Comparison of ENCODE assay signal across 10 mouse cellular contexts in the genomic region with DNA sequence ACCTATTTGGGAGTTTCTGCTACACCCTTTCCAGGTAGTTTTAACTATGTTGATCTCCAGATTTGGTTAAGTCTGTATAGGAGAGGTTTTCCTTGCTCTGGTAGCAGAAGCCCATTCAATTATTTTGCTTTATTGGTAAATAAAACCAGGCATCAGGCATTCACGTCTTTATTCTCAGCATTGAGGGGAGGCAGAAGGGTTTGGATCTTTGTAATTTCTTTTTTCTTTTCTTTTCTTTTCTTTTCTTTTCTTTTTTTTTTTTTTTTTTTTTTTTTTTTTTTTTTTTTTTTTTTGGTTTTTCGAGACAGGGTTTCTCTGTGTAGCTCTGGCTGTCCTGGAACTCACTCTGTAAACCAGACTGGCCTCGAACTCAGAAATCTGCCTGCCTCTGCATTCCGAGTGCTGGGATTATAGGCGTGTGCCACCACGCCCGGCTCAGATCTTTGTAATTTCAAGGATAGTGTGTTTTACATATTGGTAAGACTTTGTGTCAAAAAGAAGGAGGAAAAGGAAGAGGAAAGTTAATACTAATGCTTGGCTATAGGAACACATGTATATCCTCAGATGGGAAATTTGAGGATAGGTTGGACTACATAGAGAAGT. TPM values are rescaled to one million over a fixed set of nuclear protein-coding genes. Genes with fewer than 3 reads are reported as not detected.
DNase-seq lines count a peak whose midpoint lies in the region; ATAC-seq and TF ChIP-seq lines count a peak whose summit lies in the region.
"Not testable (repeated sequence)": the region's sequence is repeated elsewhere in the genome, so short reads cannot be mapped to it uniquely, and the experiment has no call there.
"Had no signal": no experiment of that assay in that cellular context is flagged by ENCODE, and none has a peak within 500 bp of the region (broad histone marks: within the 10 kb centered on the region; RNA-seq: fewer than 3 reads in every experiment).

No protein-coding gene starts in this region.

- not testable (repeated sequence) for TF ChIP-seq RAD21 in CH12.LX (IDR thresholded peaks at IDR 0.05; ENCODE audit: low read depth, low read length)

- H3K4me1 ChIP-seq in CH12.LX (ENCODE audit: control insufficient read depth in 1 of 2, insufficient read depth in 2 of 2): peaks cover 9 to 36% of the 10 kb centered on the region in 2 experiments
- H3K4me1 ChIP-seq in ES-E14 (ENCODE audit: control insufficient read depth in 2 of 2, insufficient read depth in 2 of 2, low read length in 2 of 2, poor library complexity in 1 of 2); embryonic facial prominence, embryonic 13.5 days; embryonic facial prominence, embryonic 15.5 days; limb, embryonic 12.5 days (replicated peaks); limb, embryonic 13.5 days; midbrain, embryonic 11.5 days (ENCODE audit: control insufficient read depth, insufficient read depth, low read length): not testable (repeated sequence)

- TF ChIP-seq POLR2A in CH12.LX (IDR thresholded peaks at IDR 0.05; ENCODE audit: low read depth, low read length): not testable (repeated sequence)

- in situ Hi-C loops in CH12.LX (cut with MboI; ENCODE audit: low pct_ligation_motif_present, low pct_unique_long_range_greater_than_20kb, low sequenced_read_pairs): not testable (repeated sequence)
- in situ Hi-C loops in ES-E14 (cut with MboI; ENCODE audit: low sequenced_read_pairs in 2 of 2, unreplicated experiment in 2 of 2): loop anchor here in 1 of 2 experiments (25.0 kb wide), 1 partner anchor 1093 kb away; the partner anchor contains the start of gene Hsf2

- H3K79me2 ChIP-seq in CH12.LX (replicated peaks; ENCODE audit: control insufficient read depth, extremely low read depth, insufficient read depth, poor library complexity, severe bottlenecking): not testable (repeated sequence)

- H3K27me3 ChIP-seq in CH12.LX (replicated peaks); embryonic facial prominence, embryonic 13.5 days; embryonic facial prominence, embryonic 15.5 days; limb, embryonic 12.5 days; limb, embryonic 13.5 days; midbrain, embryonic 11.5 days (ENCODE audit: control insufficient read depth, insufficient read depth, low read length): not testable (repeated sequence)

- 90% methylated on average over 7 of the region's 7 CpGs for WGBS in embryonic facial prominence, embryonic 13.5 days
- WGBS in embryonic facial prominence, embryonic 15.5 days: 88% methylated on average over 7 of the region's 7 CpGs
- WGBS in limb, embryonic 12.5 days: 83% methylated on average over 7 of the region's 7 CpGs
- WGBS in limb, embryonic 13.5 days: 86% methylated on average over 7 of the region's 7 CpGs
- WGBS in midbrain, embryonic 11.5 days: 95% methylated on average over 7 of the region's 7 CpGs

- peak overlapping the region; percentile 39; the same call in 1 of the 2 replicates for H3K9ac ChIP-seq in CH12.LX (ENCODE audit: insufficient read depth, low read depth)
- H3K9ac ChIP-seq in ES-E14 (ENCODE audit: insufficient read depth, low read depth, low read length, poor library complexity, severe bottlenecking); embryonic facial prominence, embryonic 13.5 days; embryonic facial prominence, embryonic 15.5 days; limb, embryonic 12.5 days (replicated peaks); limb, embryonic 13.5 days; midbrain, embryonic 11.5 days (ENCODE audit: low read length): not testable (repeated sequence)

- peak overlapping the region; percentile 67 for H3K4me2 ChIP-seq in CH12.LX (ENCODE audit: insufficient read depth, low read depth, poor library complexity, severe bottlenecking)
- H3K4me2 ChIP-seq in embryonic facial prominence, embryonic 13.5 days; embryonic facial prominence, embryonic 15.5 days (replicated peaks); limb, embryonic 12.5 days; limb, embryonic 13.5 days (replicated peaks); midbrain, embryonic 11.5 days: not testable (repeated sequence)

- peak overlapping the region; percentile 7; the same call in 1 of the 2 replicates for H3K27ac ChIP-seq in CH12.LX (ENCODE audit: insufficient read depth, low read depth)
- not testable (repeated sequence) for H3K27ac ChIP-seq in ES-E14 (ENCODE audit: insufficient read depth, low read depth, low read length, poor library complexity, severe bottlenecking); midbrain, embryonic 11.5 days (ENCODE audit: low read depth, low read length)
- 0 out of 2 replicates have a peak overlapping the region, but pooled peaks have one; percentile 69 for H3K27ac ChIP-seq in embryonic facial prominence, embryonic 13.5 days
- H3K27ac ChIP-seq in embryonic facial prominence, embryonic 15.5 days (replicated peaks): 0 out of 2 replicates have a peak overlapping the region, but pooled peaks have one; percentile 55
- peak overlapping the region; percentile 64; the same call in 1 of the 2 replicates for H3K27ac ChIP-seq in limb, embryonic 12.5 days
- peak overlapping the region; percentile 48; the same call in 1 of the 2 replicates for H3K27ac ChIP-seq in limb, embryonic 13.5 days

- not testable (repeated sequence) for ATAC-seq in embryonic facial prominence, embryonic 13.5 days (ENCODE audit: insufficient number of reproducible peaks, insufficient read depth, low FRiP score, low TSS enrichment, low read depth); embryonic facial prominence, embryonic 15.5 days (ENCODE audit: insufficient number of reproducible peaks, low FRiP score, low TSS enrichment, low read depth); limb, embryonic 13.5 days (ENCODE audit: low FRiP score, low read depth); midbrain, embryonic 11.5 days (ENCODE audit: low FRiP score)
- ATAC-seq in limb, embryonic 12.5 days (ENCODE audit: insufficient number of reproducible peaks, insufficient read depth, low FRiP score, low TSS enrichment, low read depth): peak; percentile 71; the same call in 1 of the 2 replicates

- H3K4me3 ChIP-seq in CH12.LX (replicated peaks in 1 of 3; ENCODE audit: low read depth in 2 of 3, low read length in 2 of 3, poor library complexity in 1 of 3): peak overlapping the region in 1 of 3 experiments; percentile 24
- not testable (repeated sequence) for H3K4me3 ChIP-seq in ES-E14 (ENCODE audit: insufficient read depth in 1 of 2, low read depth in 1 of 2, low read length in 2 of 2, poor library complexity in 1 of 2, severe bottlenecking in 1 of 2); embryonic facial prominence, embryonic 13.5 days; embryonic facial prominence, embryonic 15.5 days (replicated peaks); limb, embryonic 12.5 days (replicated peaks); limb, embryonic 13.5 days; midbrain, embryonic 11.5 days (ENCODE audit: low read depth, low read length)

- not testable (repeated sequence) for TF ChIP-seq EP300 in CH12.LX (IDR thresholded peaks at IDR 0.05; ENCODE audit: low read length)

- DNase-seq in CH12.LX (ENCODE audit: extremely low read depth) (peak; percentile 22), ZHBTc4 (ENCODE audit: low read depth, low spot score) (peak; percentile 23)
- DNase-seq in ES-E14 (ENCODE audit: low read depth, low spot score): not testable (repeated sequence)
- DNase-seq in midbrain, embryonic 11.5 days (ENCODE audit: low spot score, missing footprints): peak; percentile 49

- not testable (repeated sequence) for H3K36me3 ChIP-seq in CH12.LX (replicated peaks in 1 of 2; ENCODE audit: control insufficient read depth in 1 of 2, insufficient read depth in 1 of 2, low read length in 1 of 2); ES-E14 (ENCODE audit: control insufficient read depth, insufficient read depth, low read length, poor library complexity, severe bottlenecking); midbrain, embryonic 11.5 days (ENCODE audit: control insufficient read depth, insufficient read depth, low read length)
- peaks cover 24% of the 10 kb centered on the region for H3K36me3 ChIP-seq in embryonic facial prominence, embryonic 13.5 days
- peaks cover 19% of the 10 kb centered on the region for H3K36me3 ChIP-seq in embryonic facial prominence, embryonic 15.5 days
- H3K36me3 ChIP-seq in limb, embryonic 12.5 days: peaks cover 28% of the 10 kb centered on the region
- peaks cover 26% of the 10 kb centered on the region for H3K36me3 ChIP-seq in limb, embryonic 13.5 days

- not testable (repeated sequence) for H3K9me3 ChIP-seq in CH12.LX (replicated peaks; ENCODE audit: low read length); ES-E14 (ENCODE audit: control insufficient read depth, insufficient read depth, low read depth, low read length); embryonic facial prominence, embryonic 13.5 days; embryonic facial prominence, embryonic 15.5 days (replicated peaks); limb, embryonic 12.5 days; limb, embryonic 13.5 days; midbrain, embryonic 11.5 days (ENCODE audit: control insufficient read depth, low read length)

- not testable (repeated sequence) for TF ChIP-seq CTCF in CH12.LX (conservative IDR thresholded peaks at IDR 0.05 in 1 of 2, IDR thresholded peaks at IDR 0.05 in 1 of 2; ENCODE audit: low read depth in 2 of 2, low read length in 2 of 2)

- dilution Hi-C loops in CH12.LX (cut with MboI; ENCODE audit: extremely low pct_ligation_motif_present, extremely low pct_unique_long_range_greater_than_20kb, low sequenced_read_pairs): not testable (repeated sequence)

RNA-seq across cellular contexts. Expression of gene Gja1, which starts 16.8 kb away (rescaled TPM):
- total RNA-seq in CH12.LX (2012; rRNA removed): 37.3 and 45.0 TPM in 2 replicates
- total RNA-seq in CH12.LX (2014; rRNA removed): 20.6 and 26.0 TPM in 2 replicates
- 24.0 and 31.2 TPM in 2 replicates for polyA plus RNA-seq in CH12.LX (2012; ENCODE audit: insufficient read length, low read depth)
- total RNA-seq in ES-E14 (2012; rRNA removed): 156 and 171 TPM in 2 replicates
- polyA plus RNA-seq in embryonic facial prominence, embryonic 13.5 days (2015; fragmentation: Nextera tagmentation; extraction: Ambion mirVana): 309 and 330 TPM in 2 replicates
- polyA plus RNA-seq in embryonic facial prominence, embryonic 15.5 days (2015; fragmentation: Nextera tagmentation; extraction: Ambion mirVana): 339 and 357 TPM in 2 replicates
- 255 and 257 TPM in 2 replicates for polyA plus RNA-seq in limb, embryonic 12.5 days (2016; fragmentation: Nextera tagmentation; extraction: Ambion mirVana)
- polyA plus RNA-seq in limb, embryonic 13.5 days (2015; fragmentation: Nextera tagmentation; extraction: Ambion mirVana): 226 and 241 TPM in 2 replicates
- polyA plus RNA-seq in midbrain, embryonic 11.5 days (2014; fragmentation: Nextera tagmentation; extraction: Ambion mirVana): 130 and 147 TPM in 2 replicates
- total RNA-seq: MEL had no signal
- polyA plus RNA-seq: G1E had no signal
